Mouse (Mus musculus): ENCODE results near the gene Stxbp2.

Gene Stxbp2

DNA sequence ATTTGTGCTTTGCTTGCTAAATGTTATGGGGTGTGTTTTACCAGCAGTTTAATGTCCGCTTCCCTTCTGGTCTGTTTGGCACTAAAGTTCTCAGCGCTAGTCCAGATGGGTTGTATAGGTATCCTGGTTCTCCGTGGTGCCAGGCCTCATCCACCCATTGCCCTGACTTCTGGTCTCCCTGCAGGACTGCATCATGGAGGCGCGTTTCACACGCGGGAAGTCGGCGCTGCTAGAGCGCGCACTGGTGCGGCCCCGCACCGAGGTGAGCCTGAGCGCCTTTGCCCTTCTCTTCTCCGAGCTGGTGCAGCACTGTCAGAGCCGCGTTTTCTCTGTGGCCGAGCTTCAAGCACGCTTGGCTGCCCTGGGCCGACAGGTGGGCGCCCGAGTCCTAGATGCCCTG is 48.1 kb downstream of the Stxbp2 start:
- in situ Hi-C loops (cut with MboI, MseI), result loop anchor here (5.0 kb wide), 2 partner anchors 212 to 322 kb away; partner anchors contain the start of gene Pex11g (in 1 of the 2)

DNA sequence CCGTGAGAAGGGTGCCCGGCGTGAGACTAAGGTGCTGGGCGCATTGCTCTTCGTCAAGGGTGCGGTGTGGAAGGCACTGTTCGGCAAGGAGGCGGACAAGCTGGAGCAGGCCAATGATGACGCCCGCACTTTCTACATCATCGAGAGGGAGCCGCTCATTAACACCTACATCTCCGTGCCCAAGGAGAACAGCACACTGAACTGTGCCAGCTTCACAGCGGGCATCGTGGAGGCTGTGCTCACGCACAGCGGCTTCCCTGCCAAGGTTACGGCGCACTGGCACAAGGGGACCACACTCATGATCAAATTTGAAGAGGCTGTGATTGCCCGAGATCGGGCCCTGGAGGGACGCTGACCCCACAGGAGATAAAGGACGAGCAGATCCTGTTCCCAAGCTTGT is 48.5 kb downstream of the Stxbp2 start:
- in situ Hi-C loops (cut with MboI, MseI), result loop anchor here (5.0 kb wide), 2 partner anchors 212 to 322 kb away; partner anchors contain the start of gene Pex11g (in 1 of the 2)

DNA sequence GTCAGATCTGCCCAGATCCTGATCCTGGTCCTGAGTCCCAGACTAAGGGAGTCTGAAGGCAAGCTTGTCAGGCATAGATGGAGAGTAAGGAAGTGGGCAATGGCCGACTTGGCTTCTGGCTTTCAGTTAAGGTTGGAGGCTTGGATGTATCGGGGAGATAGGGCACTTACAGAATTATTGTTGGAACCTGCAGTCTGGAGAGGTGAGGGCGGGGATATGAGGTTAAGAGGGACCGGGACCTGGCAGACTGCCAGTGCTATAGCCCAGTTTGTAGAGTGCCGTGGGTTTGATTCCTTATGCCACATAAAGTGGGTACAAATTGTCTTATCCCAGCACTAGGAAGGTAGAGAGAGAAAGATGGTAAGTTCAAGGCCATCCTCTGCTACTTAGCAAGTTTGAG is 48.9 kb downstream of the Stxbp2 start:
- in situ Hi-C loops (cut with MboI, MseI), result loop anchor here (5.0 kb wide), 2 partner anchors 212 to 322 kb away; partner anchors contain the start of gene Pex11g (in 1 of the 2)

DNA sequence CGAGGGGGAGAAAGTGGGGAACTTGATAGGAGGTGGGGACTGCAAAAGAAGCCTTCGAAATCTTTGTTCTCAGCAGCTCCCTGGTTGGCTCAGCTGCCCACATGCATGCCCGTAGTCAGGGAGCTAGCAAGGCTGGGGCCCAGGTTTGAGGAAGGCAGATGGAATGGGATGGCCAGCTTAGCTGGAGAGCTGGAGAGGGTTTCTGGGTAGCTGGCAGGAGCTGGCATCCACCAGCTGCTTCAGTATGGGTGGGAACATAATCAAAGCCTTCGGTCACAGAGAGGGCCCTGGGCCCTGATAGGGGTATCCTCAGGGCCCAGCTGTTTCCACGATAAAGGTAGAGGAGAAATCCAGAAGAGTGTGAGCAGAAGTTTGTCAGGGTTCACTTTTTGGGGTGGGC is 51.7 kb downstream of the Stxbp2 start:
- in situ Hi-C loops (cut with MboI, MseI), result no loop called here

DNA sequence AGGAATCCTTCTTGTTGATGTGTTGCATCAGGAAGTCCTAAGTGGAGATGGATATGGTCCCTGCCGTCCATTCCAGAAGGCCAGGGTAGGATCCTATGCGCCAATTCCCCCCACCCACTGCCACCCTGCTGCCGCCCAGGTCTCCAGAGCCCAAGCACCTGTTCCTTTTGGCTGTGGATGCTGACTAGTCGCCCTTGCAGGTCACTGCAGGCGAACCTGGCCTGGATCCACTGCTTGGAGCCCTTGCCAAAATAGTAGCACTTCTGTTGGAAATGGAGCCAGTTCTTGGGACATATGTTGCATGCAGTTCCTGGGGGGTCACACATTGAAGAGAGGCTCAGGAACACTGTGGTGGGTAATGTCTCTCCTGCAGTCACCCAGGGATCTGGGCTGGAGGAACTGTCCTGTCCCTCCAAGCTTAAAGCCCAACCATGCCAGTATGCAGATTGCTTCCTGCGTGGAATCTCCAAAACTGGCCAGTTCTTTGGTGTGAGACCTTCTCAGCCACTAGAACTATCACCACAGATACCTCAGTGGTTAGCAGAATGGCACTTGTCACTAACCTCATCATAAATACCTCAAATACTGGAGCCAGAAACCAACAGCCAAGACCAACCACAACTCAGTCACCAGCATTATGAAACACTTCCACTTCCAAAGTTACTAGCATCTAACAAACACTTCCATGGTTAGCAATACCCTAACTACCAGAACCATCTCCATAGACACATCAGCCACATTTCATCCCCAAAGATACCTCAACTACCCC is 52.8 kb downstream of the Stxbp2 start:
- in situ Hi-C loops (cut with MboI, MseI), result no loop called here

DNA sequence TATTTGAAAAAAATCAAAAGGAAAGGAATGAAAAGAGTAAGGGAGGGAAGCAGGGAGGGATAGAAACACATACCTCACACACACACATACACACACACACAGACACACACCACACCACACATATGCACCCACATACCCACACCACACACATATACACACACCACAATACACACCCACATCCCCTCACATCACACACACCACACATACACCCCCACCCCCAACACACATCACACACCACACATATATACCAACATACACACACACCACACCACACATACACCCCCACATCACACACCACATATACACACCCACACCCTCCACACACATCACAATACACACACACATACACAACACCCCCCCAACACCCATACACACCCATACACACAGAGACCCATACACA is 53.8 kb downstream of the Stxbp2 start:
- in situ Hi-C loops (cut with MboI, MseI), result no loop called here

DNA sequence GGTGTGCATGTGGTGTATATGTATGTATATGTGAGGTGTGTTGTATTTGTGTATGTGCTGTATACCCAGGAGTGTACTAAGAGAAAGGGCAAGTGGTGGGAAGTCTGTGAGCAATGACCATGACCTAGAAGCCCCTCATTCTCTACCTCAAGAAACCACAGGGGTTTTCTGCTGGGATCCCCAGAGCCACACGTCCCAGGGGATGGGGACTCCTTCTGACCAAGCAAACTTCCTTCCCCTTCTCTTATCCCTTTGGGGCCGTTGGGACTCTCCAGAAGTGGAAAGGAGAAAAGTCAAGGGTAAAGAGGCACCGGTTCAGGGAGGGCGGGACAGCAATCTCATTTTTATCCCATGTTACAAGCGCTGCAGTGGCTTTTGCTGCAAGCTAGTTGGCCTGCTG is 54.7 kb downstream of the Stxbp2 start:
- in situ Hi-C loops (cut with MboI, MseI), result no loop called here

DNA sequence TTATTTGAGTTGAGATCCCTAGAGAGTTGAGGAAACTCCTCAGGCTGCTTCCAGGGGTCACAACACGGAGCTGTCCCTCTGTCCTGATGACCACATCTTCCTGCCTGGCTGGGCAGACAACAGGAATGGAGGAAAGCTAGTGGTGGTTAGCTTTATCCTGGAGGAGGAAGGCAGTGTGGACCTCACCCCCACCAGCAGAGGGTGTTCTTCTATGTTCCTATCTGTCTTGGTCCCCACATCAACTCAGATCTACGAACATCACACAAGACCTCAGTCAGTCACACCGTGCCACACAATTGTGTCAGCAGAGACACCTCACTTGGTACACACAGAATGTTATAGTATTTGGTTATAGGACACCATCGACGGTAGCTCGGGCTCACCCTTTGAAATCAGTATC is 56.8 kb downstream of the Stxbp2 start:
- in situ Hi-C loops (cut with MboI, MseI), result no loop called here

DNA sequence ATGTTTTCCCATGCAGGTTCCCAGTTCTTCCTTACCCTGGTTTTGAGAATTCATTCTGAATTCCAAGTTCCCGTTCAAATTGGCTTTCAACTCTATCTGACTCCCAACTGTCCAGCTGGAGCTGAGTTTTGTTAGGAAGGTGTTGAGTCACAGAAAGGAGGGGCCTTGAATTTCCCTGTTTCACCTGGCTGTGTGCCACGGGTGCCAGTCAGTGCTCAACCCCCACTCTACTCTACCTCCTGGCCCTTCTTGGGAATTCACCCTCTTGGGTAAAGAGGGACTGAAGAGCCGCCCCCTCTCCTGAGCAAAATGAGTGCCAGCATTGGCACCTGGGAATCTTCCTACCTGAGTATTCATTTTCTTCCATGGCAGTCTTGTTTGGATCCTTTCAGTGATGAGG is 60.0 kb downstream of the Stxbp2 start:
- in situ Hi-C loops (cut with MboI, MseI), result loop anchor here in 1 of 2 experiments (10.0 kb wide), 1 partner anchor 674 kb away; no protein-coding TSS in a partner anchor

All from T-helper 17 cell (primary cell).